Mouse (Mus musculus): ENCODE measurements around the gene Itih3. TPM values are rescaled to one million over a fixed set of nuclear protein-coding genes. Genes with fewer than 3 reads are reported as not detected.

Gene Itih3
- 10 to 100 TPM; 17.2 to 22.3 TPM for total RNA-seq (2021)

DNA sequence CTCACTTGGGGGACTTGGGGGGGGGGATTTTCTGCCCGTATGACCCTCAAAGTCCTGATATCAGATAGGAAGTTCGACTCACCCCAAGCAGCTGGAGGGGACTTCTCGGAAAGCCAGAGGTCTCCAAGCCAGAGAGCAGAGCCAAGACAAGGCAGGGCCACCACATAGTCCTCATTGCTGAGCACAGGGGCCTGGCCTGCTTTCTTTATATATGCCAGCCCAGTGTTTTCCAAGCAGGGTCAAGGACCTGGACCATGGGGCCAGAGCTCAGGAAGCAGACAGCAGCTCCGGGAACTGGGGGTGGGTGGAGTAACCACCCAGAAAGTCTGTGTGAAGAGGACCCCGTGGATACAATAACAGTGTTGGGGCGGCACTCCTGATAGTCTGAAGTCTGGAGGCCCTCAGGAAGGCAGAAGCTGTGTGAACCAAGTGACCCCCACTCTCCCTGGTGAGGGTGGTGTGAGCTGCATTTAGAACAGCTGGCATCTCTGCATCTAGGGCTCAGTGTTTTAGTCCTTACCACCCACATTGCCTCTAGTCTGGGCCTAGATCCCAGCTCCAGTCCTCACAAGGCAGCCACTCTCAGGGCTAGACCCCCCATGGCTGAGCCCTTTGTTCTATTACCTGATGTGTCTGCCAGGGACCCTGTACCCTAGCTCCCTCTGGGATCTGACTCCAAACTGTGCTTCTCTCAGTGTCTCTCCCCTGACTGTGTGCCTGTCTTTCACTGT is at the start of gene Itih3:
Gene Itih3 (minus strand): TSS at position 386 of the 731 bp plus-strand sequence.
- intact Hi-C loops (cut with DNase I) = no loop called here
- peak; percentile 14 to 65 for DNase-seq (ENCODE audit: low spot score in 2 of 2)

DNA sequence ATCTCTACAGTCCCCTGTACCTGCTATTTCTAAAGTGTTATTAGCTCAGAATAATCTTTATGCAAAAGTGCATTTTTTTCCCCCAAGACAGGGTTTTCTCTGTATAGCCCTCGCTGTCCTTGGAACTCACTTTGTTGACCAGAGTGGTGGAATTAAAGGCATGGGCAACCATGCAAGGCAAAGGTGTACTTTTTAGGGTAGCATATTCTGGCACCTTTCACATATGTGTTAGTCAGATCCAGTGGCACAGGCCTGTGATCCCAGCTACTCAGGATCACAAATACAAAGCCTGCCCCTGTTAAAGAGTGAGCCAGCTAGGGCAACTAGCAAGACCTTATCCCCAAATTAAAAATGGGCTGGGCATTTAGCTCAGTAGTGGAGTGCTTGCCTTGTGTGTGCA is 36.8 kb upstream of the Itih3 start:
- DNase-seq (ENCODE audit: low spot score in 2 of 2) = no peak

DNA sequence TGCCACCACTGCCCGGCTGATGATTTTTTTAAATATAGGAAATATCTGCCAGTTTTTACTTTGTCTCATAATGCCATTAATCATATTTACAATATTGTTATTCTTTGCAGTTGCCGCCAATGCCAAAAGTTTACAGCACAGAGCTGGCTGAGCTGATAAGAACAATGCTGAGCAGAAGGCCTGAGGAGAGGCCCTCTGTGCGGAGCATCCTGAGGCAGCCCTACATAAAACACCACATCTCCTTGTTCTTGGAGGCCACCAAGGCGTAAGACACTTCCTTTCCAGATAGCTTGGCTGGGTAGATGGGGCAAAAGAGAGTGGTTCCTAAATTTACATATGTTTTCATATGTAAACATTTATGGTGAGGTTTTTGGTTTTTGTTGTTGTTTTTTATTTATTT is 35.5 kb upstream of the Itih3 start:
- intact Hi-C loops (cut with DNase I) = no loop called here
- DNase-seq (ENCODE audit: low spot score in 2 of 2) = no peak

More for the DNA sequence above, 36.8 kb upstream of the Itih3 start:
- intact Hi-C loops (cut with DNase I) = no loop called here

DNA sequence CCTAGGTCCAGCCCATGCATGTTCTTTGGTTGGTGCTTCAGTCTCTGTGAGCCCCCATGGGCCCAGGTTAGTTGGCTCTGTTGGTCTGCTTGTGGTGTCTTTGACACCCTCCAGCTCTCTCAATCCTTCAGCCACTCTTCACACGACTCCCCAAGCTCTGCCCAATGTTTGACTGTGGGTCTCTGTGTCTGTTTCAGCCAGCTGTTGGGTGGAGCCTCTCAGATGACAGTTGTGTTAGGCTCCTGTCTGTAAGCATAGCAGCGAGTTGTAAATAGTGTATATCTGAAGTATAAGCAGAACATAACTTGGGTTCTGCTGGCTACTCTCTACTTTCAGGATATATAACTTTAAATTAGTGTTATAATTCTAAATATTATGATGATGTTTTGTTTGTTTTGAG is 35.0 kb upstream of the Itih3 start:
- DNase-seq (ENCODE audit: low spot score in 2 of 2) = no peak
- intact Hi-C loops (cut with DNase I) = no loop called here

DNA sequence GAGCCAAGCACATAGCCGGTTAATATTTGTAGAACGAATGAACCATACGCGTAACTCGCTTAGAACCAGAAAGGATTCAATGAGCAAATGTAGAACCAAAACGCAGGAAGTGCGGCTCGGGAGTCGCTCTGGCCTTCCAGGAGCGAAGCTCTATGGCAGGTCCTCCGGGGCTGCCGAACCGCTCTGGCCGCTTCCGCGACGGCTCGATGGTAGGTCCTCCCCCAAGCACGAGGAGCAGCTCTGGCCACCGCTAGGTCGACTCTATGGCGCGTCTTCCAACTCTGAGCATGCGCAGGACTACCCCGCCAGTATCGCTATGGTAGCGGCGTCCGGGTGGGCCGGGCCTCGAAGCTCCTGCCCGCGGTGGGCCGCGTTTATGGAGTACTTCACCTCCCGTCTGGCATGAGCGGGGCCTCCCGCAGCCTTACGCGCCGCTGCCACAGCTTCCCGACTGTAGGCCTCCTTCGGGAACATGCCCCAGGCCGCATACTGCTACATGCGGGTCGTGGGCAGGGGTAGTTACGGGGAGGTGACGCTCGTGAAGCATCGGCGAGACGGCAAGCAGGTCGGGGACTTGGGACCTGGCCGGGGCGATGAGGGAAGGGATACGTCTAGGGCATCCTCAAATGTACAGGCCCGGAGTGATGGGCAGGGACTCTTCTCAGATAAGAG is 27.7 kb upstream of the Itih3 start, which contains the start of gene Nek4:
Gene Nek4 (plus strand): TSS at position 224 of the 672 bp plus-strand sequence.
- peak; percentile 95 to 99 for DNase-seq (ENCODE audit: low spot score in 2 of 2)
- intact Hi-C loops (cut with DNase I) = loop anchor here (1.0 to 2.0 kb wide), 2 partner anchors 23 to 50 kb away; partner anchors contain the start of genes Glt8d1 and Spcs1

DNA sequence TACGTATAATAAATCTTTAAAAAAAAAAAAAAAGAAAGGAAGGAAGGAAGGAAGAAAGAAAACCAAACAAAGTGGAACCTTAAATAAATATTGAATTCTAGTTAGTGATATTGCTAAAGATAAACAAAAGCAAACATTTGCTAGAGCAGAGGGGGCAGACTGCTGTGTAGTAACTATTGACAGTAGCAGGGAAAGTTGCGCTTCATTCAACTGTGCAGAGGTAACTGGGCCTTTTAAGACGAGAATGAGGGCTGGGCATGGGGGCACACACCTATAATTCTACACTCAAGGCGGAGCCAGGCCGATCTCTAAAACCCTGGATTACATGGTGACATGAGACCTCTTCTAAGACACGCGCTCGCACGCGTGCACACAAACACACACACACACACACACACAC is 26.4 kb upstream of the Itih3 start:
- intact Hi-C loops (cut with DNase I) = loop anchor here (2.0 kb wide), 1 partner anchor 51 kb away; the partner anchor contains the start of genes Glt8d1 and Spcs1
- no peak for DNase-seq (ENCODE audit: low spot score in 2 of 2)

DNA sequence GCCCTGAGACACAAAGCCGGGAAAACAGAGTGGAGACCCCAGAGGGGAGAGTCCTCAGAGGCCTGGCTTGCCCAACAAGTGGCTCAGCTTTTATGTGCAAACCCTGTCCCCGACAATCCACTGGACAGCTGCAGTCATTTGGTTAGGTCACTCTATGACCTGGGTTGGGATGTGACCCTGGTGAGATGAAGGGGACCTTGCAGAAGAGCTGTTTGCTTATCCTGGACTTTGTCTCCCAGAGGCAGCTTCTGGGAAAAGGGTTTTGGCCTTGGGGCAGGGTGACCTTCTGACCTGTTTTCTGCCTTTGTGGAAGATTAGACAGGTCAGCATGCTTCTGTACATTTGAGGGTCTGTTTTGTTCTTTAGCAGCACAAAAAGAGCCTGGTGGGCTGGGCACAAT is 21.2 kb upstream of the Itih3 start:
- intact Hi-C loops (cut with DNase I) = loop anchor here (2.0 kb wide), 1 partner anchor 78 kb away; no protein-coding TSS in a partner anchor
- no peak for DNase-seq (ENCODE audit: low spot score in 2 of 2)

DNA sequence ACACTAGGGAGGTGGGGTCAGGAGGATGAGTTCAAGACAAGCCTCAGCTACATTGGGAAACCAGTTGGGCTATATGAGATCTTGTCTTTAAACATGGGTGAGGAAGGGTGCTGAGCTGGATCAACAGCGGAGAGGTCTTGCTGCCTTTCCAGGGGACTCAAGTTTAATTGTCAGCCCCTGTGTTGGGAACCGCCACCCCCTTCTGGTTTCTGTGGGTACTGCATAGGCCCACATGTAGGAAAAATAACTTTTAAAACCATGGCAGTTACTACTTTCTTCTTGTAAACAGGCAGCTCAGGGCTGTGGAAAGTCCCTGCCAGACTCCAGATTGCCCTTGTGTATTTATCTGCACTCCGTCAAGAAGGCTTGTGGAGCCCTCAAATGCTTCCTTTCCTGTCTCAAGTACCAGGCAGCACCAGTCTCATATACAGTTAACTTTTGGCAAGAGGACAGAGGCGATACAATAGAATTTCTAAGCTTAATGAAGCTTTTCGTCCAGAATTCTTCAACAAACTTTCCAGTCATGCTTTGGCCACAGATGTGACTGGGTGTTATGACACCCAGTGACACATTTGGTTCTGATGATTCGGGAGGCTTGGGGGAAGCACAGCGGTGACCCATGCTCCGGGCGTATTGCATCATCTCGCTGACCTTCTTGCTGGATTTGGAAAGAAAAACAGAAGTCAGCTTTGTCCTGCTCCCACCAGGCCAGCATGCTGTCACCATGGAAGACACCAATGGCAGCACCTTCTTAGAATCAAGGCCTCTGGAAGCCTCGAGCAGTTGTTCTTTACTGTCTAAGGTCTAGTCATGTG is 20.5 kb upstream of the Itih3 start:
- intact Hi-C loops (cut with DNase I) = loop anchor here (2.0 kb wide), 1 partner anchor 77 kb away; no protein-coding TSS in a partner anchor
- peak; percentile 64 to 65 for DNase-seq (ENCODE audit: low spot score in 2 of 2)

DNA sequence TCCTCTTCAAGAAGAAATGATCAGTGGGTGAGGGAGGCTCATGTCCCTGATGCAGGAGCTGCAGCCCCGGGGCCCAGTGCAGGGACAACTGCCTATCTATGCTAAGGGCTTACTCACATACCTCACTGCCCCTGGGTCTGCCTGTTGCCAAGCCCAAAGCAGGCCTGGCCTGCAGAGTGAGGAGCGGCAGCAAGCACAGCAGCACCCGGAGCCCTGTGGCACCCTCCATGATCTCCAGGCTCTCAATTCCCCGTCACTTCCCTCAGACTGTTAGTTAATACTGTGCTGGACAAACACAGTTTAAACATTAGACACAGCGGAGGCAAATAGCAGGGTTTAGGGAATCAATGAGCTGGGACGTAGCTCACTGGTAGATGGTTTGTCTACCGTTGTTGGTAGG is 19.5 kb upstream of the Itih3 start, which contains the start of gene Itih1:
Gene Itih1 (minus strand): TSS at position 252 of the 400 bp plus-strand sequence.
- no peak for DNase-seq (ENCODE audit: low spot score in 2 of 2)
- intact Hi-C loops (cut with DNase I) = no loop called here

DNA sequence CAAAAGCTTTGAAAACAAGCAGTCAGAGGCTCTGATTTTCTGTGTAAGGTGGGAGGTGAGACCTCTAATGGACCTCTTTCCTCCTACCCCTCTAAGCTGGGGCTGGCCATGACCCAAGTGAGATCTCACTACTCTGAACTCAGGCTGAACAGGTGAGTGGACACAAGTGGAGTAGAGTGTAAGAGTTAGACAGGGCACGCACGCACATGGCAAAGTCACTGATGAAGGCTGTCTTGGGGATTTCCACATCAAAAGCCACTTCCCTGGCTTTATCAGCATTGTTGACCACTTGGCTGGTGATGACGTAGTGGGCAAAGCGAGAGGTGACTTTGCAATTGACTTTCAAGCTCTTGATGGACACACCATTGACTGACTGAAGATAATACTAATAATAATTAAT is 18.7 kb upstream of the Itih3 start:
- intact Hi-C loops (cut with DNase I) = no loop called here
- DNase-seq (ENCODE audit: low spot score in 2 of 2) = no peak

DNA sequence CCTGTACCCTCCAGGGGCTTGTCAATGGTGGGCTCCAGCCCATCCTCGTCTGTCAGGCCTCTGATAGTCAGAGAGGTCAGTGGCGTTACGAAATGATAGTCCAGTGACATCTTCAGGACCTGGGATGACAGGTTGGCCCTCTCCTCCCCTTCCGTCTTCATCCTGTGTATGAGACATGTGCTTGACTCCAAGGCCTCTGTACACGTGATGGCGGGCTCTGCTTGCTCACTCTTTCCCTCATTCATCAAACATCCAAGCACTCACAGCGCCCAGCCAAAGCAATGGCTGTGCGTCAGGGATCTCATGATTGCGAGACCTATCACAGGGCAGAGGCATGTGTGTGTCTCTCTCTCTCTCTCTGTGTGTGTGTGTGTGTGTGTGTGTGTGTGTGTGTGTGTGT is 9.8 kb upstream of the Itih3 start:
- intact Hi-C loops (cut with DNase I) = no loop called here
- no peak for DNase-seq (ENCODE audit: low spot score in 2 of 2)

DNA sequence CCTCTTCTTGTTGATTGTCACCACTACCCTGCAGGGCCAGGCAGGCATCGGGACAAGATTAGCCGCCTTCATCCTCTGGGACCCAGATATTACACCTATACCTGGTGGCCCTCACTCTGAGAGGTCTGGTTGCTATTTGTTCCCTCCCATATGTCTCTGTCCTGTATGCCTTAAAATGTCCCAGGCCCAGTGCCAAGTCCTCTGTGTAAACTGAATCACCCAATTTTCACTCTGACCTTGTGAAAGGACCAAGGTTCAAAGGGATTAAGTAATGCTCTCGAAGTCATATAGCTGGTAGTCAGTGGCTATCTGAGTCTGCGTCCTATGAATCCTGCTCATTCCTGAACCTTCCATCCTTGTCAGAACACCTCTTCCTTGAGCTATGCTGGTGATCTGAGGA is 6.8 kb upstream of the Itih3 start:
- DNase-seq (ENCODE audit: low spot score in 2 of 2) = no peak
- intact Hi-C loops (cut with DNase I) = no loop called here

DNA sequence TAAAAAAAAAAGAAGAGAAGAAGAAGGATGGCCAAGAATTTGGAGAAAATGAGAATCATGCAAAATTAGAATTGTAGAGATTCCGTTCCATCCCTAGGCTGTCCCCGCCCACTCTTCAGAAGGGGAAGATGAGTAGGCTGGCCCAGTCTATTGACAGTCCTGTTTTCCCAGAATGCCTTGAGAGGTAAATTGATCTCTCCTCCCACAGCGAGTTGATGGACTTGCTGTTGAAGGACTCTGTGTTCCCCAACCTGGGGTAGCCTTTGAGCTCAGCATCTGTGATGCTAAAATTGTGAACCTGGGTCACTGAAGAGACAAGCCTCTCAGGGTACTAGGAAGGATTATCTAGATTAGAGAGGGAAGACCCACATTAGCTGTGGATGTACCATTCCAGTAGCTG is 1.9 kb upstream of the Itih3 start:
- intact Hi-C loops (cut with DNase I) = no loop called here

DNA sequence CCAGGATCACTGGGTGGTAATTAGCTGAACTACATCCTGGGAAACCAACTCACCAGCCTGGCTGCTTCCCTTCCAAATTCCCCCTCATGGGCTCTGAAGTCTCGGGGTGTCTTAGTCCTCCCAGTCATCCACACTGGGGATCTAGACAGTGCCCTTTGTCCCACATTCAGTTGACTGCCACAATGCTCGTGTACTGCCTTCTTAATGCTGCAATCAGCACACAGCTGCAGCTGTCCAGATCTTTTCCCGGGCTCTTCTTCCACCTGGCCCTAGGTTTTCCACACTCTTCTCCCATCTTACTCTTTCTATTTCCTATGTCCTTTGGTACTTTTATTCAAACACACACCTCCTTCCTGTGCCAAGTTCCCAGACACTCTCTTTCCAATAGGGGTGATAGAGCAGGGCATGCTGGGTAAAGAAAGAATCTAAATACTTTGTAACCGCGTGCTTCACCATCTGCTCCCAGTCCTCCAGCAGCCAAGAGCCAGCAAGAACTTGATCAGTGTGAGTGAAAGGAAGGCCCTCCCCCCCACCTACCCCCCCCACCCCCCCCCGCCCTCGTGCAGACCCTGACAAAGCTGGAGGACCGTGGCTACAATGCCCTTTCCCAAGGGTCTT is 1.4 kb downstream of the Itih3 start:
- peak in 1 of 2 experiments; percentile 22 for DNase-seq (ENCODE audit: low spot score in 2 of 2)

More for the DNA sequence above, 1.9 kb upstream of the Itih3 start:
- no peak for DNase-seq (ENCODE audit: low spot score in 2 of 2)

DNA sequence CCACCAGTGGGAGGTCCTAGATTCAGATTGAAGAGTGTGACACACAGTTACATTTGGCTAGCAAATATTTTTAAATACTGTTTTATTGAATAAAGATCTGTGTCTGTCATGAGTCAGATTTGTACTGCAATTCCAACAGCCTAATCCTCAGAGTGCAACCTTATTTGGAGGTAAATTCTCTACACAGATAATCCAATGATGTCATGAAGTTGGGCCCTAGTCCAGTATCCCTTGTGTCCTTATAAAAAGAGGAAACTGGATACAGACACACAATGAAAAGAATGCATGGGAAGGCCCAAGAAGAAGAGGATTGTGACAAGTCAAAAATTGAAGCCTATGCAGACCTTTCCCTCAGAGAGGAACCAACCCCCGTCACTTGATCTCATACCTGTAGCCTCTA is 7.0 kb downstream of the Itih3 start:
- intact Hi-C loops (cut with DNase I) = no loop called here

More for the DNA sequence above, 1.4 kb downstream of the Itih3 start:
- intact Hi-C loops (cut with DNase I) = no loop called here

DNA sequence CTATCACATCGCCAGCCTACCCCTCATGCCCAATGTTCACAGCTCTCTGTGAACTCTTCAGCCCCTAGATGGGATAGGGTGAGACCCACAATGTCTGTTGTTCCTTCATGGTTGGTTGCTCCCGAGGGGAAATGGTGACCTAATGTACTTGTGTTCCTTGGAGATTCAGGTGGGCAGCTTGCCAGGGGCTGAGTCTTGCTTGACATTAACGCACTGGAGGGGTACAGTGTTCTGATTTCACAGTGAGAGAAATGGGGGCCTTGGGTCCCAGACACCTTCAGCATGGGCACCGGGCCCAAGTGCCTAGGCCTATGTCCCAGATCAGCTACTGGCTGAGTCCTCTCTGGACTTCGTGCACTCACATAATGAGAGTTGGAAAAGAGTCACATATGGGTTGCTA is 10.2 kb downstream of the Itih3 start:
- intact Hi-C loops (cut with DNase I) = no loop called here
- DNase-seq (ENCODE audit: low spot score in 2 of 2) = no peak

More for the DNA sequence above, 7.0 kb downstream of the Itih3 start:
- no peak for DNase-seq (ENCODE audit: low spot score in 2 of 2)

DNA sequence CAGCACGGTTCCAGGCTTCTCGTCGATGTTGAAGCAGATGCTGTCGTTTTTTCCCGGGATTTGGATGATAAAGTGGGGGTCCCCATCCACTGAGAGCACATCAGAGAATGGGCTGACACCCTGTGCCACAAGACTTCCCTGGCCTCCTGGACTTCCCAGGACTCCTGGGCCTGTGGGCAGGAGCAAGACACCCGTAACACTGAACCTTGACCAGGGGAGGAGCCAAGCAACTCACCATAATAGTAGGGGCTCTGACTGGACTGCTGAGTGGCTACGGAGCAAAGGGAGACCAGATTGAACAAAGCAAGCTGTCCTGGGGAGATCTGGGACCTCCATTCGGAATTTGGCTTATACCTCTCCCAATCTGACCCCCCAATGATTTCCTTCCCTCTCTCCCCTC is 10.9 kb downstream of the Itih3 start:
- intact Hi-C loops (cut with DNase I) = no loop called here
- DNase-seq (ENCODE audit: low spot score in 2 of 2) = no peak

DNA sequence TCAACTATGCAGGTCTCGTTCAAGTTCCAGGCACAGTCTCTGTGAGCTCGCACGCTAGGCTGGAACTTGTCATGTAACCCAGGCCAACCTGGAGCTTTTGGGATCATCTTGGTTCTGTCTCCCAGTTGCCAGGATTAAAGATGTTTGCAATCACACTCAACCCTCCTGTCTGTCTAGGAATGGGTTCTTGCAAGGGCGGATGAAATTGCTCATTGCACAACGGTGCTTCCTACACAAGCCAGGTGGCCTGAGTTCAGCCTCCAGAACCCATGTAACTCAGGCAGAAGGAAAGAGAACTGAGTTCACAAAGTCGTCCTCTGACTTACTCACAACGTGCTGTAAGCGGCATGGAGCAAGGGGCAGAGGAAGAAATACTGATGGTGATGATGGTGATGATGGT is 12.4 kb downstream of the Itih3 start:
- no peak for DNase-seq (ENCODE audit: low spot score in 2 of 2)
- intact Hi-C loops (cut with DNase I) = no loop called here

DNA sequence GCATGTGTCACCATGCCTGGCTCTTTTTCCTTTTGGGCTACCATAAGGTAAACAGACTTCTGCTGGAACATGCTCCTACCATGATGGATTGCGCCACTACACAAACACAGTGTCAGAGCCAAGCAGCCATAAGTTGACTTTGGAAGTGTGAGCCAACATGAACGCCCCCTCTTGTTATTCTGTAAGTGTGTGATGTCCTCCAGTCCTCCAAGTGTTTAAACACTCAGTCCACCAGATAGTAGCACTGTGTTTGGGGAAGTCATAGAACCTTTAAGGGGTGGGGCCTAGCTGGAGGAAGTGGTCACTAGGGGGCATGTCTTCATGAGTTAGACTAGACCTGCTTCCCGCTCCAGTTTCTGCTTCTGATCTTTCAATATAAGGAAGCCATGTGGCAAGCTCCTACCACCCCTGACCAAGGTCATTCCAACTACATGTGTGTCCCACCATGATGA is 15.7 kb downstream of the Itih3 start:
- intact Hi-C loops (cut with DNase I) = no loop called here
- DNase-seq (ENCODE audit: low spot score in 2 of 2) = no peak
